Mouse (Mus musculus) heart, embryonic 14.5 days (tissue): ENCODE measurements at regions not wholly inside any gene's neighbourhood (a gene's known extent, or its start where the extent isn't known, plus 50 kb on each side); places are given as distances from the start of the nearest gene placed in this dataset.

Experiments
- ATAC-seq: fragments of 200-750 bp; cut with Nextera tagmentation; 2 replicates; pipeline ENCODE4 v1.8.0; 2017; ENCODE audit warnings: low read depth, moderate TSS enrichment; ENCODE audit not compliant: insufficient number of reproducible peaks, insufficient read depth, low FRiP score
- H3K27ac ChIP-seq, 2 experiments: fragments of 200-500 bp in 1 of 2; fragments of 300-500 bp in 1 of 2; sonication (generic) in 1 of 2; replicated peaks in 1 of 2; 2 replicates each; pipeline ENCODE4 v1.5.1; 2012 to 2014; ENCODE audit warnings: low read depth in 2 of 2, low read length in 2 of 2, control low read depth in 1 of 2, mild to moderate bottlenecking in 1 of 2, mixed read lengths in 1 of 2; ENCODE audit not compliant: control insufficient read depth in 1 of 2, insufficient read depth in 1 of 2
- H3K27me3 ChIP-seq: fragments of 300-500 bp; sonication (generic); 2 replicates; pipeline ENCODE4 v1.6.1; 2014; ENCODE audit warnings: mild to moderate bottlenecking, low read length, control low read depth; ENCODE audit not compliant: control insufficient read depth, insufficient read depth
- H3K36me3 ChIP-seq: fragments of 300-500 bp; sonication (generic); 2 replicates; pipeline ENCODE4 v1.6.1; 2014; ENCODE audit warnings: mild to moderate bottlenecking, control low read depth, low read length, mixed read lengths; ENCODE audit not compliant: control insufficient read depth, insufficient read depth
- H3K4me1 ChIP-seq, 2 experiments: fragments of 200-500 bp in 1 of 2; fragments of 300-500 bp in 1 of 2; sonication (generic) in 1 of 2; 2 replicates each; pipeline ENCODE4 v1.6.1; 2012 to 2014; ENCODE audit warnings: low read length in 2 of 2, control low read depth in 1 of 2, mixed read lengths in 1 of 2; ENCODE audit not compliant: control insufficient read depth in 2 of 2, insufficient read depth in 2 of 2
- H3K4me2 ChIP-seq: fragments of 300-500 bp; sonication (generic); 2 replicates; pipeline ENCODE4 v1.6.1; 2014; ENCODE audit warnings: mild to moderate bottlenecking, low read length
- H3K4me3 ChIP-seq, 2 experiments: fragments of 200-500 bp in 1 of 2; fragments of 300-500 bp in 1 of 2; sonication (generic) in 1 of 2; 2 replicates each; pipeline ENCODE4 v1.5.1; 2012 to 2014; ENCODE audit warnings: low read length in 2 of 2, mild to moderate bottlenecking in 2 of 2, control low read depth in 1 of 2, low read depth in 1 of 2, moderate library complexity in 1 of 2; ENCODE audit not compliant: control insufficient read depth in 1 of 2, insufficient read depth in 1 of 2
- H3K9ac ChIP-seq: fragments of 300-500 bp; sonication (generic); 2 replicates; pipeline ENCODE4 v1.6.1; 2014; ENCODE audit warnings: mild to moderate bottlenecking, low read length
- H3K9me3 ChIP-seq: fragments of 300-500 bp; sonication (generic); 2 replicates; pipeline ENCODE4 v1.6.1; 2016; ENCODE audit warnings: low read length, control low read depth; ENCODE audit not compliant: control insufficient read depth
- whole genome bisulfite sequencing: fragments of 180-500 bp; shearing (Covaris S2); extraction: QIAGEN DNeasy Blood & Tissue Kit; methylation state at CpG from one replicate; pipeline ENCODE4 v1.1.7; 2014; 5-methylcytosine and 5-hydroxymethylcytosine counted together

DNA sequence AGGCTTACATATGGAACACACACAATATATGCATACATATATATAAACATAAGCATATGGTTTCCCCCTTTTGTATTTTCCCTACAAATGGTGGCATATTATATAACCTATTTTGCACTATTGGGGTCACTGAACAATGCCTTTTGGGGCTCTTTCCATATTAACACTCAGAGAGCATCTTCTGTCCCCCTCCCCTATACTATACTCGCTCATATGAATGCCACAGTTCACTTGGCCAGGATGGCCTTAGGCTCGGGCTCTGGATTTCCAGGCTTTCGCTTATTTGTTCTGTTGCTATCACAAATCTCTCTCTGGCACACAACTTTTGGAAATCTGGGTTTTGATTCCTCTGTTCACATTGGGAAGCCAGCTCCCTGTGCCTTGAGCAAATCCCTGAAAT, 194.5 kb downstream of the Phlda1 start:
- Histone ChIP-seq H3K27me3 (no peaks in the 10 kb centered on the region), H3K4me3 (no peak overlapping the region), H3K27ac (no peak overlapping the region), H3K9ac (no peak overlapping the region), H3K9me3 (peaks cover 2% of the 10 kb centered on the region), H3K4me1 (no peaks in the 10 kb centered on the region), H3K4me2 (no peak overlapping the region), H3K36me3 (no peaks in the 10 kb centered on the region)
- WGBS, result 90% methylated on average over 3 of the region's 3 CpGs
- no peak for ATAC-seq

DNA sequence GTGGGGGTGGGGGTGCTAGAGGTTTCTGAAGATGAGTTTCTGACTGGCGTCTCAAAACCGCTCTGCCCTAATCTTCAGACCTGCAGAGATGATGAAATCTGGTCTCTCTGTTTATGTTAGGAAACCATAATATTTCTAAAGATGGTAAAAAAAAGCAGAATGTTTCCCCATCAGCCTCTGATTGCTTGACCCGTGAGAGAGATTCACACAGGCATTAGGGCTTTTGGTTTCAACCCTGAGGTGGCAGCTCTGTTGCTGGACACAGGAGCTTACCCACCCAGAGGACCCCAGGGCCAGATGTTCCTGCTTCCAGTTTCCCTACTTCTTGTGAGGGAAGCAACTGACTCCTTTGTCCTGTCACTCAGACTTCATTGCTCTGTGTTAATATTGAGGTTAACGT, 195.1 kb downstream of the Phlda1 start:
- no peak for ATAC-seq
- no peaks in the 10 kb centered on the region for H3K4me1 ChIP-seq
- H3K27me3 ChIP-seq, result no peaks in the 10 kb centered on the region
- 52% methylated on average over 4 of the region's 4 CpGs for WGBS
- H3K4me3 ChIP-seq, result no peak overlapping the region
- no peak overlapping the region for H3K9ac ChIP-seq
- no peak overlapping the region for H3K4me2 ChIP-seq
- no peak overlapping the region for H3K27ac ChIP-seq
- no peaks in the 10 kb centered on the region for H3K36me3 ChIP-seq
- peaks cover 7% of the 10 kb centered on the region for H3K9me3 ChIP-seq

DNA sequence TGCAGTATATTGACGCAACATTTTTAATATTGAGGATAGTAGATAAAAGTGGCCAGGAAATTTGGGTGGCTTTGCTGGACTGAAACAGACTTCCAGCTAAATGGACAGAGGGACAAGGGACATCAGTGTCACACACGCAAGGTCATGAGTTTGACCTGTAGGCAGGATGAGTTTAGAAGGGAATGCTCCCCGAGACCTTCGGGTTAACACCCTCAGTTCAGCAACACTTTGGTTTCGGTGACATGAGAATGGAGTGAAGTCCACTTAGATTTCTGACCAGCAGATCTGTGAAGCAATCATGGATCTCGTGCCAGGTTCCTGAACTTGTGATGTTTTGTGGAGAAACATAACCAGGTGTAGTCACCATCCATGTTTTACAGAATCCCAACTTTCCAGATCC, 196.3 kb downstream of the Phlda1 start:
- H3K4me3 ChIP-seq, result no peak overlapping the region
- no peaks in the 10 kb centered on the region for H3K4me1 ChIP-seq
- no peaks in the 10 kb centered on the region for H3K27me3 ChIP-seq
- H3K9me3 ChIP-seq, result peaks cover 7% of the 10 kb centered on the region
- H3K4me2 ChIP-seq, result no peak overlapping the region
- no peak overlapping the region for H3K27ac ChIP-seq
- 93% methylated on average over 6 of the region's 6 CpGs for WGBS
- no peak overlapping the region for H3K9ac ChIP-seq
- H3K36me3 ChIP-seq, result no peaks in the 10 kb centered on the region
- no peak for ATAC-seq

DNA sequence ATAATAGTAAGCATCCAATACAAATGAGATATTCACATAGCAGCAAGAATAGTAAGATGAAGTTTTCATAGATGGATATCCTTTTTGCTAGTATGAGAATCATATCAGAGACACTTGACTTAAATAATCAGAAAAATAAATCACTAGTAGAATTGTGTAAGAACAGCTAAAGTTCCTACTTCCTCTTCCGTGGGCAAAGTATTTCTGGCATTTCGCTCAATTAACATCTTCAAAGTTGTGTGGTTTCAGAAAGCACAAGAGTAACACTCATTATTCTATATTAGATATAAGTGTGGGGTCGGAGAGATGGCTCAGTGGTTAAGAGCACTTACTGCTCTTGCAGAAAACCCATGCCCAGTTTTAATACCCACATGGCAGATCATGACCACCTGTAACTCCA, 197.4 kb downstream of the Phlda1 start:
- Histone ChIP-seq H3K4me3 (no peak overlapping the region), H3K9me3 (peaks cover 7% of the 10 kb centered on the region), H3K9ac (no peak overlapping the region), H3K36me3 (no peaks in the 10 kb centered on the region), H3K4me2 (no peak overlapping the region), H3K27me3 (no peaks in the 10 kb centered on the region), H3K4me1 (no peaks in the 10 kb centered on the region), H3K27ac (no peak overlapping the region)
- WGBS, result 89% methylated on average over 3 of the region's 3 CpGs
- no peak for ATAC-seq

DNA sequence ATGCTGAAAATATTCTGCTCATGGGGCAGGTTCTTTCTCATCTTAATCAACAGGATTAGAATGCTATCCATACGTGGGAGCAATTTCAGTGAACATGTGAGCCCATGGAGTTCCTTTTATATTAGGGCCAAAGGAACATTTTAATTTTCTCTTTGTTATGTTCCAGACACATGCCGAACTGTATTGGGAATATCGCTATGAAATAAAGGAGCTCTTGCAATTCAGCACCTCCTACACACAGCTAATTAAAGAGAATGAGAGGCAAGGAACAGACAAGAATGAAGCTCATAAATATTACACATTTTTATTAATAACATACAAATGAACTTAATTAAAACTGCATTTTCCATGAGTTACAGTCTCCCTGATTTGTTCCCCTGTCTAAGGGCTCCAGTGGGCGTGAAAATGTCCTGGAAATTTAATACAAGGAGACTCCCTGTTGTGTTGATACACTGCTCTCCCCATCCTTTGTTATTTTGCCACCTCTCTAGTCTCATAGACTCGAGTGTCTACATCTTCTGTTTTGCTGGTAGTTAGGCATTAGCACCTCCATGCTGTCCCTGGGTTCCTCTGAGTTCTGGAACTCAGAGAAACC, 205.5 kb downstream of the Phlda1 start:
- Histone ChIP-seq H3K9ac (no peak overlapping the region), H3K36me3 (no peaks in the 10 kb centered on the region), H3K4me3 (no peak overlapping the region), H3K27ac (no peak overlapping the region), H3K27me3 (no peaks in the 10 kb centered on the region), H3K9me3 (0 out of 2 replicates have a peak, but pooled peaks cover 3% of the 10 kb centered on the region), H3K4me1 (peaks cover 0 to 2% of the 10 kb centered on the region in 2 experiments; a peak in 1 of 4 replicates), H3K4me2 (no peak overlapping the region)
- ATAC-seq, result no peak
- 77% methylated on average over 5 of the region's 5 CpGs for WGBS

DNA sequence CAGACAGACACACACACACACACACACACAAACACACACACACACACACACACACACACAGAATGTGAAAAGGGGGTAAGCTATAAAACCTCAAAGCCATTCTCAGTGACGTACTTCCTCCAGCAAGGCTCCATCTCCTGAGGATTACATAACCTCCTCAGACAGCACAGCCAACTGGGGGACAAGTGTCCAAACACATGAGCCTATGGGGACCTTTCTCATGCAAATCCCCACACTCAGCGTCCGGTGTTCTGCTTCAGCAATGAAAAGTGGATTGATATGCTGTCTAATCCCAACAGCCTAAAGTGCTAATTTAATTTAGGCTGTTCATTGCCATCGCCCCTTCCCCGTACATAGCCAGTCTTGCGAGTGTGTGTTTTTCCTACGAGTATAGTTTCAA, 206.9 kb downstream of the Phlda1 start:
- no peak for ATAC-seq
- Histone ChIP-seq H3K9ac (no peak overlapping the region), H3K4me2 (no peak overlapping the region), H3K4me3 (no peak overlapping the region), H3K27me3 (no peaks in the 10 kb centered on the region), H3K9me3 (0 out of 2 replicates have a peak, but pooled peaks cover 3% of the 10 kb centered on the region), H3K36me3 (no peaks in the 10 kb centered on the region), H3K4me1 (peaks cover 0 to 2% of the 10 kb centered on the region in 2 experiments; a peak in 1 of 4 replicates), H3K27ac (no peak overlapping the region)
- 90% methylated on average over 7 of the region's 7 CpGs for WGBS

DNA sequence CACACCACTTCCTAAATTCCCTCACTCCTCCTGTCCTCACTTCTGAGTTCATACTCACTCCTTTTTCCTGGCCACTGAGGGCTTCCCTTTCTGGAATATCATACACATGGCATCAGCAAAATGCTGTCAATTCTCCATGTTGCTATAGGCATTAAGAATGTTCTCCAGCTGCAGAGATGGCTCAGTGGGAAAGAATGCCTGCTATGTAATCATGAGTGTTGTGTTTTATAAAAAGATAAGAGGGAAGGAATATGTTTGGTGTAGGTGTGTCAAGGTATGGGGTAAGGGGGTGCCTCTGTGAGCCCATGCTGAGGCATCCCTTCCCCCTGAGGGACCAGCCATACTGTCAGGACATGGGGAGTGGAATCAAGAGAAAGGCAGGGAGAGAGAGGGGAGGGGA, 207.6 kb downstream of the Phlda1 start:
- Histone ChIP-seq H3K9me3 (0 out of 2 replicates have a peak, but pooled peaks cover 3% of the 10 kb centered on the region), H3K36me3 (no peaks in the 10 kb centered on the region), H3K4me2 (no peak overlapping the region), H3K9ac (no peak overlapping the region), H3K27ac (no peak overlapping the region), H3K4me1 (peaks cover 0 to 2% of the 10 kb centered on the region in 2 experiments; a peak in 1 of 4 replicates), H3K27me3 (no peaks in the 10 kb centered on the region), H3K4me3 (no peak overlapping the region)
- ATAC-seq, result no peak

DNA sequence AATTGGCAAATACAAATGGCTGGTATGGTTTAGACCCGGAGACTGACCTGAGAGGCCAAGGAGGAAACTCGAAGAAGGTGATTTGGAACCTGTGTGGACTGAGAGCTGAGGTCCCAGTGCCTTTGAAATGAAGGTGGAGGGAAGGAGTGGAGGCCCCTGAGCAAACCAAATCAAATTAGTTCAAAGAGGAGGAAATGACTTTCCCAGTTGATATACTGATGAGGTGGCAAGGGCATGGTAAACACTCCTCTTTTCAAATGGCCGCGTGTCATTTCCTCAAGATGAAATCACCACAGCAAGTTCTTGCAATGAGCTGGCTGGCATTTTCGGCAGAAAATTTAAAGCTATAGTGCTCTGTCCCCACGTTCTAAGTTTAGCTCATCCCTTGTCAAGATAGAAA, 209.1 kb downstream of the Phlda1 start:
- WGBS, result 56% methylated on average over 6 of the region's 6 CpGs
- H3K4me2 ChIP-seq, result no peak overlapping the region

More for the DNA sequence above, 209.1 kb downstream of the Phlda1 start:
- Histone ChIP-seq H3K9ac (no peak overlapping the region), H3K27me3 (no peaks in the 10 kb centered on the region), H3K27ac (no peak overlapping the region), H3K4me3 (no peak overlapping the region), H3K36me3 (no peaks in the 10 kb centered on the region), H3K4me1 (peaks cover 2 to 6% of the 10 kb centered on the region in 2 experiments; a peak in 3 of 4 replicates), H3K9me3 (0 out of 2 replicates have a peak, but pooled peaks cover 1% of the 10 kb centered on the region)
- no peak for ATAC-seq
